Mouse (Mus musculus) adrenal gland, adult 18-20 months (tissue): Measurements from ENCODE around the gene Slc1a2. TPM values are rescaled to one million over a fixed set of nuclear protein-coding genes. Genes with fewer than 3 reads are reported as not detected.

Experiments used
- DNase-seq, 2 experiments: peaks; one replicate each; pipeline ENCODE4 v3.0.0; 2021 to 2022; ENCODE audit warnings: low spot score in 2 of 2
- long read RNA-seq, 2 experiments: library from polyadenylated mRNA; stranded (forward); transcript quantifications; one replicate each; pipeline ENCODE4 v2.0.0; 2021
- total RNA-seq, 2 experiments: library from RNA; stranded (reverse); gene quantifications; 1 replicate in 1 of 2; 2 replicates in 1 of 2; pipeline ENCODE4 v1.2.3; 2021

Gene Slc1a2
- total RNA-seq = under 1 TPM; 0.17 to 0.35 TPM
- long read RNA-seq, experiment 1 = 0 reads
- long read RNA-seq, experiment 2 = 0 reads

- DNase-seq = no peak
These were observed at the start of gene Slc1a2 for GRCm38 (mm10) chr2:102658163-102658660. Gene Slc1a2, plus strand, starts transcription at chr2:102658659.

- no peak for DNase-seq
These were observed 48.0 kb upstream of the Slc1a2 start for GRCm38 (mm10) chr2:102610485-102610884.

GRCm38 (mm10) chr2:102616637-102617036 is 41.8 kb upstream of the Slc1a2 start:
- no peak for DNase-seq

DNA sequence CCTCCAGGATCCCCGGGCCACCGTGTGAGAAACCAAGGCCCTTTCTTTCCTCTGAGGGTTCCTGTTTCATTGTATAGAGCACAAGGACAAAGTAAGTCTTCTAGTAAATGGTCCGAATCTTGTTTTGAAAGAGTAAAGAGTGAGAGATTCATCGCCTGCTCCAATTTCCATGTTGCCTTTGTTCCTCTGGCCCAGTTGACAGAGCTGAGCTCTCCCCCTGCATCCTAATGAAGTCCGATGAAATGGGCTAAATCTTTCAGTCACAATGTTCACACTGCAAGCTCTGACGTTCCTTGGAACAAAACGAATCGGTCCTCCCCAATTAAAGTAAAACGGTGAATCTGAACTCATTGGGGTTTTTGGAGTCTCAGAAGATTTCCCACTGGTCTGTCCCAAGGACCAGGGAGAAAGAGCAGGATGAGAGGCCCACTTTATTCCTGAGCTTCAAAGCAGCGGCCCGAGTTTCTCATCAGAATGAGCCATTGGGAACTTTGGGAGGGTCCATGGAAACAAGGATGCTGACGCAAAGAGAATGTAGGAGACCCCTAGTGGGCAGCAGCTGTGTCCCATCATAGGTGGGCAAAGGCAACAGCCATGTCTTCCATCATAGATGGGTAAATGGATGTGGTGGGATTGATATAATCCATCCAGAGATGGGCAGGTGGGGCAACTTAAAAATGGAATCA is 37.6 kb upstream of the Slc1a2 start:
- no peak for DNase-seq

DNA sequence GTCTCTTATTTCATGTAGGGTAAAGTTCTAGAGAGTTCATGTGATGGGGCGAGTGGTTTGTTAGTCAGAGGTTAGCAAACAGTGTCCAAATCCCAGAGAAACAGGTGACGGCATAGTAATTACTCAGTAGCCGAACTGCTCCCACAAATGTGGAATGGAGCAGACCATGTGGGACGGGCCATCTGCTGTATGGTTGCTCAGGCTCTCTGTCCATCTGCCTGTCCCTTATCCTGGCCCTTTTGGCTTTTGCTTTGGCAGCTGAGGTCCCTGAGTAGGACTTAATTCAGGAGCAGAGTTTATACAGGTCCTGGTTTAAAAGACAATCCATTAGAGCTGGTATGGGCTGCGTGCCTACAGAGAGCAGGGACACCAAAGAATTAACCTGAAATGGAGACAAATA is 36.3 kb upstream of the Slc1a2 start:
- DNase-seq = no peak

DNA sequence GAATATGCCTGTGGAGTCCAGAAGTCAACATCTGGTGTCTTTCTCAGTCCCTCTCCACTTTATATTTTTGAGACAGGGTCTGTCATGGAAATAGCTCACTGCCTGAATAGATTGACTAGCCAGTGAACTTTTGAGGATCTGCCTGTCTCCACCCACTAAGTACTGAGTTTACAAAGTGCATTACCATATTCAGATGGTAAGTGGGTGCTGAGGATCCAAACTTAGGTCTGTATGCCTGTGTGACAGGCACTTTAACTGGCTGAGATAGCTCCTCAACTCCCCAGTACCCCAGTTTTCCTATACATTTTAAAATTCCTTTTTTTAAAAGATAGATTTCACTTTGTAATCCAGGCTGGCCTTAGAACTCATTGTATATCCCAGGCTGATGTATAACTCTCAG is 35.5 kb upstream of the Slc1a2 start:
- no peak for DNase-seq

DNA sequence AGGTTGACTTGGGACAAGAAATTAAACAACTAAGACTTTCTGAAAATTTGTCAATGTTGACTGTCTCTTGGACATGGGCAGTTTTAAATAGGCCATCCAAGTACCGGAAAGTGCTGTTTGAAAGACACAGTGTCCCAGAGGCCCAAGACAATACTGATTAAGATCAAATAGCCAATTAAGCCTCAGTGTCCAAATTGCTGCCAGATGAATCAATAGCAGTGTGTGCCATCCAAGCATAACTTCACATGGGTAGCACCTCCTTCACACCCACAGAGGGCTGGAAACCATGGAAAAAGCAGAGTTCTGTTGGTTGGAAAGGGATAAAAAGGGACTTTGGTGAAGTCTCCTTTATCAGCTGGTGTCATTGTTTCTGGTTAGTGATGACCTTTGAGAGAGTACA is 33.9 kb upstream of the Slc1a2 start:
- no peak for DNase-seq

DNA sequence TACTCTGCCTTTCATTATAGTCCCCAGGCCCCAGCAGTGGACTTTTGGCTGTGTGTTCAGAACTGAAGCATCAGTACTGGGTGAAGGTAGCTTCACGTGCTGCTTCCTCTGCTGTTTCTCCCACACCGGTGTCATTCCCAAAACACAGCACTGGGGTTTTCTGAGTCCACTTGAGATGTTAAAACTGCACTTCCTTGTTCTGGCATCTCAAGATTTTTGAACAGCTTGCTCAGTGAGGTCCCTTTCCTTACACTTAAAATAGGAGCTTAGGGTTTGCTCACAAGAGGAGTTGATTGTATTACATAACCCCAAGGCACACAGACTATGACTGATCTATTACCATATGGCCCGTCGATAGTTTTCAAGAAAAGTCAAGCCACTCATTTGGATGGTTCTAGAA is 26.1 kb upstream of the Slc1a2 start:
- no peak for DNase-seq

GRCm38 (mm10) chr2:102634010-102634409 is 24.4 kb upstream of the Slc1a2 start:
- DNase-seq = no peak

DNA sequence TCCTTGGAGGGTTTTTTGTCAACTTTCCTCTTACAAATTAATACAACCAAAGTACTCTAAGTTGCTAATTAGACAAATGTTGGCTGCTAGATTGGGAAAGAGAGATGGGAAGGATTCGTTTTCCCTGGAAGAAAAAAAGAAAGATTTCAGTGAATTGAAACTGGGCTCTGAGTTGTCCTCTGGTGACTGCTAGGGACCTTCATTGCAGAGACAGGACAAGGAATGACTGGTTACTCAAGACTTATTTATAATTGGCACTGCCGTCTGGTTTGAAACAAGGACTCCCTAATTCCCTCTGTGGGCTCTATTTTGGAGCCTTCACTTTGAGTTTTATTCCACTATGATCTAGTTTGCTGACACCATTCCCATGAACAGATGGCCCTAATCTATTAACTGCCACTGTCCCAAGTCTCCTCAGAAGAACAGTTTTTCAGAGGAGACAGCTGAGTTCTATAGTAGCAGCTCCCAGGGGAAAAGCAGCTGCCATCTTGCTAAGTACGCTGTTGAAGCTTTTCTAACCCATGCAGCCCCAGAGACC is 22.9 kb upstream of the Slc1a2 start:
- no peak for DNase-seq

GRCm38 (mm10) chr2:102636116-102636600 is 22.3 kb upstream of the Slc1a2 start:
- no peak for DNase-seq

GRCm38 (mm10) chr2:102638140-102638539 is 20.3 kb upstream of the Slc1a2 start:
- DNase-seq = no peak

GRCm38 (mm10) chr2:102638690-102639089 is 19.8 kb upstream of the Slc1a2 start:
- no peak for DNase-seq

- no peak for DNase-seq
These were observed 9.5 kb upstream of the Slc1a2 start for GRCm38 (mm10) chr2:102648845-102649500.

GRCm38 (mm10) chr2:102650322-102650721 is 8.1 kb upstream of the Slc1a2 start:
- no peak for DNase-seq

- no peak for DNase-seq
These were observed 2.3 kb upstream of the Slc1a2 start for GRCm38 (mm10) chr2:102655966-102656725.

DNA sequence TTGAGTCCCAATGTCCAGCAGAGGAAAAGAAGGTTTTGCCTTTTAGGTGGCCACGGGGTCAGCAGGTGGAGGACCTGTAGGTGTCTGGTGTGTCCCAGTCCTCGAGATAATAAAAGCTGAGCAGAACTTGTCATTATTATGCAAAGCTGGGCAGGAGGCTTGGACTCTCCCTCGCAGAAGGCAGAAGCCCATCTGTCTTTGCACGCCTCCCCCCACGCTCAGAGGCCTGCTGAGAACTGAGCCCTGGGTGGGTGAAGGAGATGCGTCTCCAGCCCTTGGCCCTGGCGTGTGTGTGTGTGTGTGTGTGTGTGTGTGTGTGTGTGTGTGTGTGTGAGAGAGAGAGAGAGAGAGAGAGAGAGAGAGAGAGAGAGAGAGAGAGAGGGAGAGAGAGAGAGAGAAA is 733 bp upstream of the Slc1a2 start:
- DNase-seq = no peak

DNA sequence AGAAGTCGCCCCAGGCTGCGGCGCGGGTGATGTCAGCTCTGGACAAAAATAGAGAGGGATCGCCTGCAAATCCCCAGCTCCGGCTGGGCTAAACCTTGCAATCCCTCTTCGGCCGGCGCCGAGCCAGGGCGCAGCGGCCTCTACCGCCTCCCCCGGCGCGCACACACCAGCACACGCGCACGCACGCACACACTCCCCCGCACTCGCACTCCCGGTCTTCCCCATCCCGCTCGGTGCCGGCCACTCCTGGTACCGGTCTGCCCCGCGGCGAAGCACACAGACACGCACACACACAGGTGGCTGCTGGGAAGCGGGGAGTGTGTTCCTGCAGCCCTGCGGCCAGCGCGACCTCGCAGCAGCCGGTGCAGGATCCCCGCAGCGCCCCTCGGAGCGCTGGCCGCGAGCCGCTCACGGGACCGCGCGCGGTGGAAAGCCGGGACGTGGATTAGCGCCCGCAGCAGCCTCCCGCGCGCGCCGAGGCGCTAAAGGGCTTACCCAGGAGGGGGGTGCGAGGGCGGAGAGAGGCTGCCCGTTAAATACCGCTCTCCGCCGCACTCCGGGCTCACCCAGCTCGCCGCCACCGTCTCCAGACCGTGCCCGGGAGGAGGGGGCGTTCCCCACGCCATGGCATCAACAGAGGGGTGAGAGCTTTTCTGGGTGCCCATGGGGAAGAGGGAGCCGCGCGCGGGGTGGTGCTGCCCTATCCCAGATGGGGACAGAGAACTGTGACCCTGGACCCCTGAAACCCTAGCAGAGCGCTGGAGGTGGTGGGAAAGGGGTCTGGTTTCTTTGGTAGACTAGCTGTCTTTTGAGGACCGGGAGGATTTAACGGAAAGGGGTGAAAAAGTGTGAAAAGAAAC is 432 bp downstream of the Slc1a2 start:
- peak; percentile 11 to 21 for DNase-seq

DNA sequence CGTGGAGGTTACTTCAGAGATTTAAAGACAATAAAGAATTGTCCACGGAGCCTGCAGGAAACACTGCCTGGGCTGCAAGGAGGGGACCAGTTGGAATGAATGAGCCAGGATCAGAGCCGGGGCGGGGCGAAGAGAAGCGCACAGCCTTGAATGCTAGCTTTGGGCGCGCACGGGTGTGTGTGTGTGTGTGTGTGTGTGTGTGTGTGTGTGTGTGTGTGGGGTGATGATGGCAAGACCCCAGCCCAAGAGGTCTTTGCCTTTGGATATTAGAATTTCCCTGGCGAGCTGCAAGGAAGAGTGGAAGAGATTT is 1.0 kb downstream of the Slc1a2 start:
- no peak for DNase-seq

GRCm38 (mm10) chr2:102661052-102661451 is 2.6 kb downstream of the Slc1a2 start:
- DNase-seq = no peak

GRCm38 (mm10) chr2:102662911-102663310 is 4.5 kb downstream of the Slc1a2 start:
- no peak for DNase-seq
